Mouse (Mus musculus) heart, adult 2 months (tissue): Measurements from ENCODE around the gene Pkd1l1.

ENCODE experiments used
- CTCF ChIP-seq: fragments of 200-600 bp; IDR thresholded peaks from 2 replicates; pipeline ENCODE4 v1.8.1; 2022; ENCODE audit warnings: antibody characterized with exemption, mild to moderate bottlenecking, moderate library complexity
- POLR2A ChIP-seq: fragments of 200-500 bp; IDR thresholded peaks from 2 replicates; pipeline ENCODE4 v1.6.1; 2011; ENCODE audit warnings: mild to moderate bottlenecking, low read depth, low read length, control low read depth; ENCODE audit not compliant: insufficient read depth

GRCm38 (mm10) chr11:8834121-8834520, 138.9 kb downstream of the Pkd1l1 start:
- TF ChIP-seq CTCF (no peak), POLR2A (no peak)
